Mouse (Mus musculus) hematopoietic stem cell, adult 5-6 weeks (primary cell): ENCODE data around the gene Prkci. TPM values are rescaled to one million over a fixed set of nuclear protein-coding genes. Genes with fewer than 3 reads are reported as not detected.

ENCODE experiments used
- ATAC-seq, 2 experiments: fragments of 125-278 bp in 1 of 2; replicated peaks in 1 of 2; 2 replicates each; pipeline ENCODE4 v1.8.0; 2016 to 2017; ENCODE audit warnings: inconsistent platforms in 2 of 2, mild to moderate bottlenecking in 2 of 2, moderate number of reproducible peaks in 2 of 2, low read depth in 1 of 2, moderate TSS enrichment in 1 of 2; ENCODE audit not compliant: low FRiP score in 2 of 2, poor library complexity in 2 of 2, severe bottlenecking in 2 of 2, insufficient read depth in 1 of 2, low TSS enrichment in 1 of 2
- total RNA-seq: library from RNA; stranded (forward); fragments of 172-1452, 232-1000 nt; gene quantifications from 2 replicates; pipeline ENCODE4 v1.2.3, GENCODE M21; 2017

Gene Prkci
- total RNA-seq, 1 experiment from 2014 or later, result 16.3 TPM

DNA sequence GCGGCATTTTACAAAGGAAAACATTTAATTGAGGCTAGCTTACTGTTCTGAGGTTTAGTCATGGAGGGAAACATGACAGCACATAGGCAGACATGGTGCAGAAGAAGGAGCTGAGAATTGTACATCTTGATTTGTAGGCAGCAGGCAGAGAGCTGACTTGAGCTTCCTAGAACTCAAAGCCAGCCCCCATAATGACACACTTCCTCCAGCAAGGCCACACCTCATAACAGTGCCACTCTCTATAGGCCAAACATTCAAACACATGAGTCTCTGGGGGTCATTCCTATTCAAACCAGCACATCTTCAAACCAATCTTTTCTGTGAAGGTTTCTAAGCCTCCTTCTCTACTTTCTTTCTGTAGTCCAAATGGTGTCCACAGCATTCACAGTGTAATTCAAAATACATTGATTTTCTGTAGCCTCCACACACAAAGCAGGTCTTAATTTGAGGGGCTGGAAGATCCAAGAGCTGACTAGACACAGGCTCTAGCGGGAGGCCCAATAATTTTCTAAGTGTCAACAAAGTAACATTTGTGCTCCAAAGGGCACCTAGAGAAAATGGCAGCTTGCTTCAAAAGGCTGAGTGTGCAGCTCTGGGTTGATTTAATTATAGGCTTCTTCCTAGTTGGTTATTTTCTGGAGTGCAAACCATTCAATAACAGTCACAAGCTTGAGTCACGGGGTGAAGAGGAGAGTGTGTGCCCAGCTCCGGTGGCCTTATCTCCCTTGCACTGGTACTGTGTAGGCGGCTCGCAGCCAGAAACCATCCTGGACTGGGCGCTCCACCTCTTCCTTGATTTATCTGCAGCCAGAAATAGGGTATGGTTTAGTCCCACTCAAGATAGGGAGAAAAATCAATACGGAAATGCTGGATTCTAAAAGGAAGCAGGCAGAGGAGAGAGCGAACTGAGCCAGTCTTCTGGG, 7.9 kb upstream of the Prkci start:
- ATAC-seq, result no peak; a peak in 1 of 4 replicates

DNA sequence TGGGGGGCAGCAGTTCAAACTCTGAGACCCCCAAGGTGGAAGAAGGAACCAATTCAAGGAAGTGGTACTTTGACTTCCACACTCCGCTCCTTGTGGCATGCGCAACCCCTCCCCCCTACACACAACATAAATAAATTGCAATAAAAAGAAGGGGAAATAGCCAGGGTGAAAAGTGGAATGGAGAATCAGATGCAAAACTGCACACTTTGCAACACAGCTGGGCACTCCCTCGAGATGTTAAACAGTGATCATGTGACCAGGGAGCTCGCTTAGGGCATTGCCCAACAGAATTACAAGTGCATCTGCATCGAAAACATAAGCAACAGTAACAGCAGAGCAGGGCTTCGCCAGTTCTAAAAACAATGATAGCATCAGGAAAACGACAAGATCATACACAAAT, 3.4 kb upstream of the Prkci start:
- ATAC-seq, result no peak

DNA sequence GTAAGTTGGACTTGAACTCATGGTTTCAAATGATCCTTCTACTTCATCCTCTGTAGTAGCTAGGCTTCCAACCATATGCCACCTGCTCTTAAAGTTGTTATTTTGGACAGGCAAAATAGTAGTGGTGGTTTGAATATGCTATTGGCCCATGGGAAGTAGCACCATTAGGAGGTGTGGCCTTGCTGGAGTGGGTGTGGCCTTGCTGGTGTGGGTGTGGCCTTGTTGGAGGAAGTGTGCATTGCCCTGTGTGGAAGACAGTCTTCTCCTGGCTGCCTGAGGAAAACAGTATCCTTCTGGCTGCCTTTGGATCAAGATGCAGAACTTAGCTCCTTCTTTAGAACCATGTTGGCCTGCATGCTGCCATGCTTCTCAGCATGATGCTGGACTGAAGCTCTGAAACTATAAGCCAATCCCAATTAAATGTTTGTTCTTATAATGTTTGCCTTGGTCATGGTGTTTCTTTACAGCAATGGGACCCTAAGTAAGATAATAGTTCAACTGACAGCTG, 2.4 kb upstream of the Prkci start:
- ATAC-seq, result no peak

DNA sequence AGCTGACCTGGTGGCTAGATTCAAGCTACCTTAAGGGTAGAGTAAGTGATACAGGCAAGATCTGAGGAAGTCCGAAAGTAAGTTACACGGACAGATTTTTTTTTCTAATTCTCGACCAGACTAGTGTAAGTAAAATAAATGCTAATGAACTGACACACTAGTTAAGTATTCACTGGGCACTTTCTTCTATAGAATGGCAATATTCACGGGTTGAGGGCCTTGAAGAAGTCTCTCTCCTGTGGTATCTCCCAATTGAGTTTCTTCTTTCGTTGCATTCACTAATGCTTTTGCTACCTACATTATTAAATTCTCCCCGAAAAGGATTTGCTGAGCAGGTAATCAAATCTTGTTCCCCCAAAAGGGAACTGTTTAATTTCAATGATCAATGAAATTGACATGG, 688 bp upstream of the Prkci start:
- ATAC-seq, result no peak

DNA sequence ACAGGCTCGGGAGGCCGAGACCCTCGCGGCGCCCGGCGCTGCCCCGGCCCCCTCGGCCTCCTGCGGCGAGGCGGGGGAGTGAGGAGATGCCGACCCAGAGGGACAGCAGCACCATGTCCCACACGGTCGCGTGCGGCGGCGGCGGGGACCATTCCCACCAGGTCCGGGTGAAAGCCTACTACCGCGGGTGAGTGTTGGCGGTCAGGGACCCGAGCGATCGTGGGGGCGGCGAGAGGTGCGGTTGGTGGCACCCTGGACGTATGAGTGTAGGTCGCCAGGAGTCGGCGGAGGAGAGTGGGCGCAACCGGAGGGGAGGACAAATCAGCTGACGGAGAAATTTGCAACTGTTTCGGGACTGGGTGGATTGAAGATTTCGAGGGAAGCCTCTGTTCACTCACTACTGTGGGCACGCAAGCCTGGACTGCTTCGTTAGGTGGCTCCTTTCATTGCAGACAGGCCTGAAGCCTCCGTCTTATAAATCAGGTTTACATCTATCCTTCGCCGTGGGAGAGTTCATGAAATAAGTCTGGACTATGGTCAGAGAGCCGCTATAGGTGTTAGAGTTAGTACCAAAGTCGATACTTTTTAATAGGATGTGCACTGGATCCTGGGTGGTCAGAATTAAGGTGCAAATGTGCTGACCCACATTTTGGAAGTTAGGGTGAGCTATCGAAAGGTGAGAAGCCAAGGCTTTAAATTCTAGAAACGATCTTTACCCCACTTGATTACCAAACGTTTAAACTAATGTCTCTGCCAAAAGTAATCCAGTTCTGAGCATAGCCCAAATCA, 546 bp downstream of the Prkci start:
- ATAC-seq, result peak; percentile 5 to 21; a peak in 2 of 4 replicates

DNA sequence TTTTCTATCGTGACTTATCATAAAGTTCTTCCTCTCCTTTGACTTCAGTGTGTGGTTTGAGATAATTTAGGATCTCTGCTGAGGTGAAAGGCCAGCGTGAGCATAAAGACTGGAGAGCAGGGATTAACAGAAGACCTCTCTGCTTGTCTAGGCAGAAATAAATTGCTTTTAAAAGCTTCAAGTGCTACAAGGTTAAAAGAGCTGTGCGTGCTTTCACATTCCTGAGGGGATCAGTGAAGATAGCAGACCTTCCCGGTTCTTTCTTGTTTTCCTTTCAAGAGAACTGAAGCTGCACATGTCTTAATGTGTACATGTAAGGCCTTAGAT, 1.1 kb downstream of the Prkci start:
- no peak for ATAC-seq

DNA sequence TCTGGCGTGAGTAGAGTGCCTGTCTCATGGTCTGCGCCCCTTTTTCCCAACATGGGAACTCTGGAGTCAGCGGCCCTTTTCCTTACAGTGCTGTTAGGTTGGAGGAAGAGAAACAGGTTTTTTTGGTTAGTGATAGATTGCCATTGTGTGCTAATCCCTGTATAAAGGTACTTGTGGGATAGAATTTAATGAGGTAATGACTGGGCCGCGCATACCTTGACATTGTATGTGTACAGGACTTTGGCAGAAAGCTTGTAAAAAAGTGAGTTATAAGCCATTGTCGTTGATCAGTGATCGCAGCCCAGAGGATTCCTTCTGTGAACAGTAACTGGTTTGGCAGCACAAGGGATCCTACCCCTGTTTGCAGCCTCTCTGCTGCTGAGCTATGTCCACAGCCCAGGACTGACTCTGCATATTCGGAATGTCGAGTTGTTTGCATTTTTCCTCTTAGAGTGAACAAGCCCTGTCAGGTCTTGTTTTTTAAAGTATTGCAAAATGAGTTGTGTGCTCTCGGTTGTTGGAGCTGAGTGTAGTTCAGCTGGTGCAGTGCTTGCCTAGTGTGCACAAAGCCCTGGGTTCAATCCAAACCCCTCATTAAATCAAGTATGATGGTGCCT, 4.0 kb downstream of the Prkci start:
- no peak for ATAC-seq

DNA sequence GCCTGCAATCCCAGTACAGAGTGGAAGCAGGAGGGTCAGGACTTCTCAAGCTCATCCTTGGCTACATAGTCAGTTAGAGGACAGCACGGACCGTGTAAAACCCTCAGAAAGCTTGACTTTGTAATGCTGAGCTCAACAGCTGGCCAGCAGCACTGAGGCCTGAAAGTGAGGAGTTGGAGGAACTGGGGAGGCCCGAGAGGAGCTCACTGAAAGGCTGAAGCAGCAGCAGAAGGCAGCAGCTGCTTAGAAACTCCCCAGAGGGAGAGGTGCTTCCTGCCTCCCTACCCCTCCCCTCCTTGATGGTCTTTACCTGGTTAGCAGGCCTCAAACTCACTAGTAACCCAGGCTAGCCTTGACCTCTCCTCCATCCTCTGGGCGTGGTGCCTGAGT, 4.5 kb downstream of the Prkci start:
- no peak for ATAC-seq

DNA sequence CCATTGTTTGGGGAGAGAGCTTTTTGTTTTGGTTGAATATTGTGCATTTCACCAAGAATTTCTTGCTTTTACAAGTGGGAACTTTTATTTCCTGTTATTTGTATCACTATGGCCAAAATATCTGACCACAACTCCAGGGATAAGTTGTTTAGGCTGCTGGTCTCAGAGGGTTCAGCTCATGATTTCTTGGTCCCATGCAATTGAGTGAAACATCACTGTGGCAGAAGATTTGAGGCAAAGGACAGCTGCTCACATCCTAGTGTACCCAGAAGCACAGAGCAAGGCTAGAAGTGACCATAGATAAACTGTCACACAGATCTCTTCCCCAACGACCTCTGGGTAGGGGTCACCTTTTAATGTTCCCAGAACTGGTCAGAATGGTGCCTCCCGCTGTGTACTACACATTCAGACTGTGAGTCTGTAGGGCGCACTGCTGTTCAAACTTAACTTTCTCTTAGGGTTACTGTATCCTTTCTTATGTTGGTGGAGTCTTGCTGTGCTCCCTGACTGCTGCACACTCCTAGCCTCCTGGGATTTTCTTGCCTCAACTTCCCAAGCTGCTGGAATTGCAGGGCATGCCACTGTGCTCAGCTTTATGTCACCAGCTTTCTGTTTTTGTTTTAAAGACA, 5.6 kb downstream of the Prkci start:
- ATAC-seq, result no peak

DNA sequence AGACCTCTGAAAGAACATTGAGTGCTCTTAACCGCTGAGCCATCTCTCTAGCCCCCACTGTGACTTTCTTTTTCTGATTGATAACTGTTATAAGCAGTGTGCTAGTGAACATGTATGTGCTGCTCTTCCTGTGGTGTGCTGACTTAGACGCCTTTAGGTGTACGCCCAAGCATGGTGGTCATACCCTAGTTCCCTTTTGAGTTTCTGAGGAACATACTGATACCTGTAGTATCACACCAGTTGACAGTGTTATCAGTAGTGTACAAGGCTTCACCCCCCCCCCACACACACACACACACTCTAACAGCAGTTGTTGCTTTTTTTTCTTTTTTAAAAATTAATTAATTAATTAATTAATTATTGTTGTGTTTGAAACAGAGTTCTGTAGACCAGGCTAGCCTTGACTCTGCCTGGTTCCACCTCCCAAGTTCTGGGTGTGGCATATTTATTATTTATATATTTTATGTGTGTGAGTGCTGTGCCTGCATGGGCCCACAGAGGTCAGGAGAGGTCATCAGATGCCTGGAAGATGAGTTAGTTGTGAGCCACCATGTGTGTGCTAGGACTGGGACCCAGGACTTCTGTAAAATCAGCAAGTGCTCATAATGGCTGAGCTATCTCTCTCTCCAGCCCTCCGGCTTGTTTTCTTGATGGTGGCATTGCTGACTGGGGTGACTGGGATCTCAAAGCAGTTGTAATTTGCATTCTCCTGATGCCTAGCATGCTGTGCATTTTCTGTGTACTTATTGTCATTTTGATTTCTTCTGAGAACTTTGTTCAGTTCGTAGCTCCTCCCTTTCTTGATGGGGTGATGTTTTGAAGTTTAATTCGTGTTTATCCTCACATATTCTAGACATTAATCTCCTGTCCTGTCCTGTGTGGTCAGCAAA, 9.0 kb downstream of the Prkci start:
- no peak for ATAC-seq

DNA sequence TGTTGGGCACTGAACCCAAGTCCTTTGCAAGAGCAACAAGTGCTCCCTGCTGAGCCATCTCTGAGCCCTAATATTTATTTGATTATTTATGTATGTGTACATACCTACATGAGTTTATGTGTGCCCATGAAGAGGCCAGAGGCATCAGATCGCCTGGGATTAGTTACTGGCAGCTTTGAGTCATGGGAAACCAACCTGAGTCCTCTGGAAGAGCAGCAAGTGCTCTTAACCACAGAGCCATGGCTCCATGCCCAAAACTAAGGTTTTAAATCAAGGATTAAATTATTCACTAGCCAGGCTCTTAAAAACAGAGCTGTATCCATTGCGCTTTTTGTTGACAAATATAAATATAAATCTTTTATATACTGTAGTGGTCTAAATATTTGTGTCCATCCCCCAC, 18.8 kb downstream of the Prkci start:
- ATAC-seq, result no peak

DNA sequence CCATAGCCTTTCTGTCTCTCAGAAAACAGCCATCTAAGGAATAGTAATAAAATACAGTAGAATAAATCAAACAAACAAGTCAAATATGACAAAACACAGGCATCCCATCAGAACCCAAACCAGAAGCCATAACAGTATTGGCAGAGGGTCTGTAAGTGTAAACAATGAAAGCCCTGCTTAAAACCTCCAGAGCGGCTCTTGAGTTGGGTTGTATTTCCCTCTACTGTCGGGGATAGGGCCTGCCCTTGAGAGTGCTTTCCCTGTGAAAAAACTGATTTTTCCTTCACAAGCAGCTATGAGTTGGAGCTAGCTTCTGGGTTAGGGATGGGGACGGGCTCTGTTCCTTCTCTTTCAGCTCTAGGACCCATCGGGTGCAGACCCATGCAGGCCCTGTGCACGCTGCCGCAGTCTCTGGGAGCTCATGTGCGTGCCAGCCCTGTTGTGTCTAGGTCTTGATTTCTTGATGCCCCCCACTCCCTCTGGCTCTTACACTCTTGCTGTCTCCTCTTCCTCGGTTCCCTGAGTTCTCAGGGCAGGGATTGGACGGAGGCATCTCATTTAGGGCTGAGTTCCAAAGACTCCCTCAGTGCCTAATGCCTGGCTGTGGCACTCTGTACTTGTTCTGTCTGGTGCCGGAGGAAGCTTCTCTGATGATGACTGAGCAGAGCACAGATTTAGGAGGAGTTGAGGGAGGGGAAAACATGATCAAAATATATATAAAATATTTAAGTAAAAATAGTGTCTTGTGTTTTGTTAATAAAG, 20.3 kb downstream of the Prkci start:
- ATAC-seq, result no peak

DNA sequence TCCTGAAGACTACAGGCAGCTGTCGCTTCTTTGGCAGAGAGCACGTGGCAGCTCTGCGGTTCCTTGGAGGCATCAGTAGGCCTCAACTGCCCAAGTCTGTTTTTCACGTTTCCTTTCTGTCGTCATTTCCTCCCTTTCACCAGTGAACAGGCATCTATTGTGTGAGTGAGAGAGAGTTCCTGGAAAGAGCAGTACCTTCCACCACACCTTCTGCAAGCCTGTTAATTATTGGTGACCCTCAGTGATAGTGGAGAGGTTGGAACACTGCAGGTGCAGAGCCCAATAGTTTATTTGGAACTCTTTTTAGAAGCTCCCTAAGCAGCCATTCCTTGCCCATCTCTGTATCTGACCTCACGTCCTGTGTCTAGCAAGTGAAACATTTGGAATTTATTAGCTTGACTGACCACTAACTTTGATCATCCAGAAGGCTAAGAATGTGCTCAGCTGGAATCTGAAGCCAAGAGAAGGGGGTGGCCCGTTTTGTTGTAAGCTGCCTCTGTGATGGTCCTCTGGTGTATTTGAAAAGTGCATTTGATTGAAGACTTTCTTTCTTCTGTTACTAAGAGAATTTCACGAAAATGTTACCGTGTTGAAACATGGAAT, 21.1 kb downstream of the Prkci start:
- ATAC-seq, result no peak

DNA sequence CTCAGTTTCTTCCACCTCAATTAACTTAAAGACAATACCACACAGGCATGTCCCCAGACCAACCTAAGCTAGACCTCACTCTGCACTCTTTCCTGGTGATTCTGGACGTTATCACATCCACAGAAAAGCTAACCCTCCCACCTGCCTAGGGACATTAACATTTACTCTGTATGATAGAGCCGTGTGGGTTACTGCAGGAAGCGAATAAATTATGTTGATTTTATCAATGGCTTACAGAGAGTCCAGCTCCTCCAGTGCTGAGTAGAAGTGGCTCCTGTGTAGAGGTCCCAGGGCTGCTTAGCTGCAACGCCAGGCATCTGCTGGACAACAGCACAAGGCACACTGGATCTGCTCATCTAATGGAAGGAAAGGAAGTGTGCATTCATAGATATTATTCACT, 22.1 kb downstream of the Prkci start:
- ATAC-seq, result no peak

DNA sequence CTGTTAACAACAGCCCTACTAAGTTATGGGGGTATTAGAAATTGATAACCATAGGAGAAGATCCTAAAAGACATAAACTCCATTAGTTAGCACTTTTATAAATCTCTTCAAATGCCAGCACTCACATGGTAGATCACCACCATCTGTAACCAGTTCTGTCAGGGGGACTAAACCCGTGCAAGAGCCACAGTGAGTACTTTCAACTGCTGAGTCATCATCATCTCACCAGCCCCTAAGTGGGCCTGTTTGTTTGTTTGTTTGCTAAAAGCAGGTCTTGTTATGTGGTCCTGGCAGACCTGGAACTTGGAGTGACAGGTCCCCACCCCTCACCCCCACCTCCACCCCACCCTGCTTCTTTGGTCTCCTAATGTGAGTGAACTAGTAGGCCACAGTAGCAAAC, 23.7 kb downstream of the Prkci start:
- ATAC-seq, result no peak
